Mouse (Mus musculus): Measurements from ENCODE around the gene Mt4.

GRCm38 (mm10) chr8:94109835-94110234 lies 27.2 kb upstream of the Mt4 start:
- TF ChIP-seq GATA1 (IDR thresholded peaks at IDR 0.05; ENCODE audit: low read length) (no peak), TAL1 (IDR thresholded peaks at IDR 0.05; ENCODE audit: low read length) (no peak)
